Mouse (Mus musculus) thymus, adult 2 months (tissue): ENCODE results near the gene Clec11a.

ENCODE experiments used
- CTCF ChIP-seq: fragments of 200-500 bp; IDR thresholded peaks from 2 replicates; pipeline ENCODE4 v1.5.1; 2012; ENCODE audit warnings: mild to moderate bottlenecking, control low read depth, low read length, moderate library complexity, borderline replicate concordance; ENCODE audit not compliant: control insufficient read depth, poor library complexity, insufficient read depth; ENCODE audit errors: extremely low read depth
- POLR2A ChIP-seq: fragments of 200-500 bp; IDR thresholded peaks from 2 replicates; pipeline ENCODE4 v1.6.1; 2012; ENCODE audit warnings: mild to moderate bottlenecking, low read length, control low read depth, moderate library complexity; ENCODE audit not compliant: control insufficient read depth, poor library complexity, insufficient read depth; ENCODE audit errors: extremely low read depth

DNA sequence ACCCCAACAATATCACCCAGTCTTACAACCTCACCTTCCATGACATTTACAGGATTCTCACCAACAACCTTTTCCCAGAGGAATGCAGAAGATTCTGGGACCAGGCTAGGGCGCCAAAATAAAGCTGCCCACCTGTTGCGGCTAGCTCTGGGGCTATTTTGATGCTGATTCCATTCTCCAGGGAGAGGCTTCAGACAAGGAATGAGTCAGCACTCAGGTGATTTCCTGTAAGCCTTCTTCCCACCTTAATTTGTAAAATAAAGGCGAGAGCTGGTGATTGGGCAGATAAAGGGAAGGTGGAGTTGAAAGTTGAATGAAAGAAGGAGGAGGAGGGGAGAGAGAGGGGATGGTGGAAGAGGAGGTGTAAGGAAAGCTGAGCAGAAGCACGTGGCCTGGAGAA lies 15.3 kb downstream of the Clec11a start:
- no peak for TF ChIP-seq CTCF
- no peak for TF ChIP-seq POLR2A
